Mouse (Mus musculus) limb, embryonic 14.5 days (tissue): Measurements from ENCODE around the gene Dhdh. TPM values are rescaled to one million over a fixed set of nuclear protein-coding genes. Genes with fewer than 3 reads are reported as not detected.
"Not testable (repeated sequence)": the region's sequence is repeated elsewhere in the genome, so short reads cannot be mapped to it uniquely, and the experiment has no call there.

Source experiments
- ATAC-seq: fragments of 200-750 bp; cut with Nextera tagmentation; 2 replicates; pipeline ENCODE4 v1.8.0; 2017; ENCODE audit warnings: low read depth, moderate number of reproducible peaks, moderate TSS enrichment; ENCODE audit not compliant: low FRiP score
- DNase-seq: peaks from one replicate; pipeline ENCODE4 v3.0.0-alpha.2; 2015; ENCODE audit warnings: low spot score
- H3K27ac ChIP-seq: fragments of 300-500 bp; sonication (generic); replicated peaks from 2 replicates; pipeline ENCODE4 v1.5.1; 2014; ENCODE audit warnings: low read depth, mild to moderate bottlenecking, low read length, moderate library complexity, mixed read lengths
- H3K27me3 ChIP-seq: fragments of 300-500 bp; sonication (generic); 2 replicates; pipeline ENCODE4 v1.6.1; 2014; ENCODE audit warnings: low read length, mixed read lengths; ENCODE audit not compliant: control insufficient read depth, insufficient read depth
- H3K36me3 ChIP-seq: fragments of 300-500 bp; sonication (generic); 2 replicates; pipeline ENCODE4 v1.6.1; 2014; ENCODE audit warnings: mild to moderate bottlenecking, low read length, moderate library complexity, mixed read lengths; ENCODE audit not compliant: control insufficient read depth, insufficient read depth
- H3K4me1 ChIP-seq: fragments of 300-500 bp; sonication (generic); 2 replicates; pipeline ENCODE4 v1.6.1; 2014; ENCODE audit warnings: antibody characterized with exemption, low read length, mixed read lengths; ENCODE audit not compliant: control insufficient read depth, insufficient read depth
- H3K4me2 ChIP-seq: fragments of 300-500 bp; sonication (generic); replicated peaks from 2 replicates; pipeline ENCODE4 v1.6.1; 2014; ENCODE audit warnings: low read depth, mild to moderate bottlenecking, low read length, moderate library complexity; ENCODE audit not compliant: severe bottlenecking
- H3K4me3 ChIP-seq: fragments of 300-500 bp; sonication (generic); replicated peaks from 2 replicates; pipeline ENCODE4 v1.5.1; 2014; ENCODE audit warnings: low read length
- H3K9ac ChIP-seq: fragments of 300-500 bp; sonication (generic); 2 replicates; pipeline ENCODE4 v1.6.1; 2014; ENCODE audit warnings: mild to moderate bottlenecking, low read depth, low read length, moderate library complexity; ENCODE audit not compliant: severe bottlenecking
- H3K9me3 ChIP-seq: fragments of 300-500 bp; sonication (generic); 2 replicates; pipeline ENCODE4 v1.6.1; 2016; ENCODE audit warnings: low read length; ENCODE audit not compliant: control insufficient read depth
- POLR2A ChIP-seq: fragments of 200-500 bp; IDR thresholded peaks from 2 replicates; pipeline ENCODE4 v1.8.0; 2012; ENCODE audit warnings: inconsistent platforms, mild to moderate bottlenecking, moderate library complexity, borderline replicate concordance; ENCODE audit not compliant: insufficient read depth, insufficient read length; ENCODE audit errors: extremely low read depth
- WGBS: fragments of 180-500 bp; shearing (Covaris S2); extraction: QIAGEN DNeasy Blood & Tissue Kit; methylation state at CpG from one replicate; pipeline ENCODE4 v1.1.7; 2014; 5-methylcytosine and 5-hydroxymethylcytosine counted together
- polyA plus RNA-seq, 2 experiments: library from polyadenylated mRNA; depleted of rRNA in 1 of 2; stranded (reverse) in 1 of 2; unstranded in 1 of 2; fragments of >200 nt; fragmentation: Nextera tagmentation in 1 of 2; extraction: Ambion mirVana in 1 of 2; gene quantifications; 2 replicates each; pipeline versions ENCODE4 v1.2.1 to v1.2.3; 2012 to 2014

Dhdh gene
- polyA plus RNA-seq, 2 experiments = 2.0 to 2.9 TPM

- H3K4me2 ChIP-seq = no peak overlapping the region
- no peaks in the 10 kb centered on the region for H3K9me3 ChIP-seq
- WGBS = 93% methylated on average over 12 of the region's 12 CpGs
- TF ChIP-seq POLR2A = no peak
- H3K36me3 ChIP-seq = peaks cover 37% of the 10 kb centered on the region
- H3K27ac ChIP-seq = no peak overlapping the region
- H3K4me3 ChIP-seq = no peak overlapping the region
- no peak overlapping the region for H3K9ac ChIP-seq
- peaks cover 18% of the 10 kb centered on the region for H3K4me1 ChIP-seq
- ATAC-seq = no peak
- no peaks in the 10 kb centered on the region for H3K27me3 ChIP-seq
- no peak for DNase-seq
Measured at GRCm38 (mm10) chr7:45465112-45465511, 23.5 kb downstream of the Dhdh start.

DNA sequence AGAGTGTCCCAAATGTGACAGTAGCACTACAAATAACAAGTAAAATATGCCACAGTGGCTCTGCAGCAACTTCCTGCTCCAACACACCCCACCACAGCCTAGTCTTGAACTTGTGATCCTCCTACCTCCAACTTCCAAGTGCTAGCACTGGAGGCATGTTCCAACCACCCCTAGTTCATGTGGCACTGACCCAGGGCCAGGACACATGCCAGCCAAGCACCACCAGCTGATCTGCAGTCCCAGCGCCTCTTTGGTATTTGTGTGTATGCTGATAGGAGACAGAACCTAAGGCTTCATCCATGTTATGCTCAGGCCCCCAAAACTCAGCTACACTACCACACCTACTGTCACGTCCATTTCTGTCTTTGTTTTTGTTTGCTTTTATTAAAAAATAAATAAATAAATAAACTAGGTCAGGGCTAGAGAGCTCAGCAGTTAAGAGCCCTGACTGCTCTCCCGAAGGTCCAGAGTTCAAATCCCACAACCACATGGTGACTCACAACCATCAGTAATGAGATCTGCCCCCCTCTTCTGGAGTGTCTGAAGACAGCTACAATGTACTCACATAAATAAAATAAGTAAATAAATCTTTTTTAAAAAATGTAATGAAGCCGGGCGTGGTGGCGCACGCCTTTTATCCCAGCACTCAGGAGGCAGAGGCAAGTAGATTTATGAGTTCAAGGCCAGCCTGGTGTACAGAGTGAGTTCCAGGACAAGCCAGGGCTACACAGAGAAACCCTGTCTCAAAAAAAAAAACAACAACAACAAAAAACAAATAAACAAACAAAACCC is 24.4 kb downstream of the Dhdh start:
- WGBS = 93% methylated on average over 7 of the region's 7 CpGs
- ATAC-seq = no peak
- Histone ChIP-seq H3K36me3 (peaks cover 37% of the 10 kb centered on the region), H3K4me1 (peaks cover 18% of the 10 kb centered on the region), H3K9ac (no peak overlapping the region), H3K27ac (no peak overlapping the region), H3K4me2 (no peak overlapping the region), H3K9me3 (no peaks in the 10 kb centered on the region), H3K4me3 (no peak overlapping the region), H3K27me3 (no peaks in the 10 kb centered on the region)
- DNase-seq = no peak
- no peak for TF ChIP-seq POLR2A

DNA sequence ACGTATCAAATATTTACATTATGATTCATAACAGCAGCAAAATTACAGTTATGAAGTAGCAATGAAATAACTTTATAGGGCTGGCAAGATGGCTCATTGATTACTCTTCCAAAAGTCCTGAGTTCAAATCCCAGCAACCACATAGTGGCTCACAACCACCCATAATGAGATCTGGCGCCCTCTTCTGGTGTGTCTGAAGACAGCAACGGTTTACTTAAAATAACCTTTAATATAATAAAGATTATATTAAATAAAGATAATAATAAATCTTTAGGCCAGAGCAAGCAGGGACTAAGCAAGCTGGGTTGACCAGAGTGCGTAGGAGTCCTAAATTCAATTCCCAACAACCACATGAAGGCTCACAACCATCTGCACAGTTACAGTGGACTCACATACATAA is 25.7 kb downstream of the Dhdh start:
- H3K9ac ChIP-seq, H3K4me3 ChIP-seq, ATAC-seq, H3K27ac ChIP-seq, H3K4me2 ChIP-seq, H3K9me3 ChIP-seq, DNase-seq, H3K27me3 ChIP-seq: not testable (repeated sequence)
- Histone ChIP-seq H3K36me3 (peaks cover 45% of the 10 kb centered on the region), H3K4me1 (peaks cover 24% of the 10 kb centered on the region)
- 86% methylated on average over 4 of the region's 4 CpGs for WGBS

GRCm38 (mm10) chr7:45462325-45462724 is 26.3 kb downstream of the Dhdh start:
- WGBS = 87% methylated on average over 4 of the region's 4 CpGs
- H3K9ac ChIP-seq = no peak overlapping the region
- no peak overlapping the region for H3K4me3 ChIP-seq
- TF ChIP-seq POLR2A = no peak
- H3K4me1 ChIP-seq = peaks cover 29% of the 10 kb centered on the region
- no peak for ATAC-seq
- no peaks in the 10 kb centered on the region for H3K27me3 ChIP-seq
- no peak overlapping the region for H3K27ac ChIP-seq
- H3K36me3 ChIP-seq = peaks cover 50% of the 10 kb centered on the region
- H3K9me3 ChIP-seq = no peaks in the 10 kb centered on the region
- no peak overlapping the region for H3K4me2 ChIP-seq
- no peak for DNase-seq

DNA sequence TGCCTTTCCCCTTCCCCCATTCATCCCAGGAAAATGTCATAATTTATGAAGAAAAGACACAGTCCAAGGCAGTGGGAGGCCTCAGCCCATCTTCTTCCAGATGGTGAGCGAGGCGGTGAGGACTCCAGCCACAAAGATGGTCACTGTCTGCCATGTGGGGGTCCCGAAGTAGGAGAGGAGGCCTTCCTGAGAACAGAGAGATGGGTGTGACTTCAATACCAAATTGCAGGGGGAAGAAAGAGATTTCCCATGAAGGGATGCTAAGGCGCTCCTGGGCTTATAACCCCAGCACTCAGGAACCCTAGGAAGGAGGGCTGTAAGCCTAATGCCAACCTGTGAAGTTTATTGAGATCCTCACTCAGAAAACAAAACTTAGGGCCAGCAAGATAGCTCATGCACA is 26.8 kb downstream of the Dhdh start:
- ATAC-seq (no peak), DNase-seq (no peak)
- H3K4me2 ChIP-seq = no peak overlapping the region
- no peak overlapping the region for H3K4me3 ChIP-seq
- 93% methylated on average over 4 of the region's 4 CpGs for WGBS
- no peaks in the 10 kb centered on the region for H3K9me3 ChIP-seq
- no peak for TF ChIP-seq POLR2A
- no peaks in the 10 kb centered on the region for H3K27me3 ChIP-seq
- peaks cover 56% of the 10 kb centered on the region for H3K36me3 ChIP-seq
- peaks cover 35% of the 10 kb centered on the region for H3K4me1 ChIP-seq
- no peak overlapping the region for H3K9ac ChIP-seq
- 0 out of 2 replicates have a peak overlapping the region, but pooled peaks have one; percentile 88 for H3K27ac ChIP-seq
